Mouse (Mus musculus) adrenal gland, postnatal 25 days (tissue): ENCODE data around the gene Slc1a5. TPM values are rescaled to one million over a fixed set of nuclear protein-coding genes. Genes with fewer than 3 reads are reported as not detected.

Experiments
- DNase-seq: peaks from one replicate; pipeline ENCODE4 v3.0.0; 2021; ENCODE audit warnings: mixed read lengths
- total RNA-seq: library from RNA; stranded (reverse); gene quantifications from 2 replicates; pipeline ENCODE4 v1.2.3, GENCODE M21; 2021

Slc1a5 gene
- total RNA-seq, 1 experiment from 2014 or later = 99.0 TPM

GRCm38 (mm10) chr7:16820271-16820763 is 39.2 kb downstream of the Slc1a5 start:
- no peak for DNase-seq

GRCm38 (mm10) chr7:16821091-16821490 is 40.0 kb downstream of the Slc1a5 start:
- no peak for DNase-seq

GRCm38 (mm10) chr7:16821669-16822101 is 40.5 kb downstream of the Slc1a5 start:
- no peak for DNase-seq

- no peak for DNase-seq
Measured at GRCm38 (mm10) chr7:16823734-16824133, 42.6 kb downstream of the Slc1a5 start.

- no peak for DNase-seq
Measured at GRCm38 (mm10) chr7:16825785-16826184, 44.6 kb downstream of the Slc1a5 start.

GRCm38 (mm10) chr7:16826571-16826970 is 45.4 kb downstream of the Slc1a5 start:
- no peak for DNase-seq

- DNase-seq = no peak
Measured at GRCm38 (mm10) chr7:16827274-16827673, 46.1 kb downstream of the Slc1a5 start.

GRCm38 (mm10) chr7:16830449-16830848 is 49.3 kb downstream of the Slc1a5 start:
- DNase-seq = no peak

GRCm38 (mm10) chr7:16837916-16838803 is 57.0 kb downstream of the Slc1a5 start:
- DNase-seq = no peak

- no peak for DNase-seq
Measured at GRCm38 (mm10) chr7:16838804-16839426, 57.8 kb downstream of the Slc1a5 start.

GRCm38 (mm10) chr7:16839427-16840108 is 58.4 kb downstream of the Slc1a5 start:
- DNase-seq = no peak

GRCm38 (mm10) chr7:16840109-16840491 is 59.0 kb downstream of the Slc1a5 start:
- DNase-seq = no peak

- DNase-seq = no peak
Measured at GRCm38 (mm10) chr7:16841078-16841477, 59.9 kb downstream of the Slc1a5 start.

GRCm38 (mm10) chr7:16841561-16842560 is 60.7 kb downstream of the Slc1a5 start:
- no peak for DNase-seq

GRCm38 (mm10) chr7:16842645-16843063 is 61.5 kb downstream of the Slc1a5 start, which contains the start of gene Prkd2:
Gene Prkd2, plus strand, starts transcription at chr7:16842902.
- DNase-seq = peak; percentile 91

GRCm38 (mm10) chr7:16843441-16844171 is 62.5 kb downstream of the Slc1a5 start:
- DNase-seq = no peak

GRCm38 (mm10) chr7:16844696-16845071 is 63.5 kb downstream of the Slc1a5 start:
- no peak for DNase-seq

- DNase-seq = no peak
Measured at GRCm38 (mm10) chr7:16845072-16845819, 64.1 kb downstream of the Slc1a5 start.

GRCm38 (mm10) chr7:16845820-16846167 is 64.7 kb downstream of the Slc1a5 start:
- DNase-seq = no peak

GRCm38 (mm10) chr7:16846775-16847174 is 65.6 kb downstream of the Slc1a5 start:
- no peak for DNase-seq
